Mouse (Mus musculus): ENCODE measurements around the gene Pomt1.

Pomt1 gene

GRCm38 (mm10) chr2:32220969-32221368 is 15.4 kb upstream of the Pomt1 start:
- DNase-seq (ENCODE audit: low read depth in 2 of 2, low spot score in 2 of 2): no peak

DNA sequence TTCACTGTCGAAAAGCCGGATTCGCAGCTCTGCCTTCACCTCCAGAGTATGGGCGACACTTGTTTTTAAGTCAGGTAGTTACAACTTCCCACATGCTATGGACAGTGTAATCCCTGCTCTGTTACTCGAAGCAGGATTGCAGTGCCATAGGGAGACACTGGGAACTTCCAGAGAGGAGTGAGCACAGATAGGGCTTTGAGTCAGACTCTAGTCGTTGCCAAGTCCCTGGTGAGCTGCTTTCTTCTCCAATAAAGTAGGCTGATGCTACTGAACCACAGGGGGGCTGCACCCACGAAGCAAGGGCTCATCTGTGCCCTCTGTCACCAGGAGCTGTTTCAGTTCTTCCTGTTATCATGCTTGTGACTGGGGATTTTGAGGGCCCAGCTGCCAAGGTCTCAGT is 14.8 kb upstream of the Pomt1 start:
- no peak for DNase-seq (ENCODE audit: low read depth in 2 of 2, low spot score in 2 of 2)

DNA sequence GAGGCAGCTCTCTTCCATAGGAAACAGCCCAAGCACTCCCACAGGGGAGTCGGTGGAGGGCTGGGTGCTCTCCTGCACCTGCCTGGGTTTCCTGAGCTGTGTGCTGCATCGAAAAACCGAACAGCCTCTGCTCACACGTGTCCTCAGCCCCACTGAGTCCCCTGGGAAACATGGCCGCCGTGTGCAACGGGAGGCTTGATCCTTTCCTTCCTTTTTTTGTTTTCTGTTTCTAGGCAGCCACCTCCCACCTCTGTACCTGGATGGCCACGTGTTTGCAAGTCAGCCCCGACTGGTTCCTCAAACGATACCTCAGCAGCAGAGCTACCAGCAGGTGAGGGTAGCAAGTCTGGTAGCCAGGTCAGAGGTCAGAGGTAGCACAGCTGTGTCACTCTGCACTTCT is 14.3 kb upstream of the Pomt1 start:
- DNase-seq (ENCODE audit: low read depth in 2 of 2, low spot score in 2 of 2): no peak

- no peak for DNase-seq (ENCODE audit: low read depth in 2 of 2, low spot score in 2 of 2)
Observed at GRCm38 (mm10) chr2:32235433-32235832, 957 bp upstream of the Pomt1 start.

- peak; percentile 25 to 43 for DNase-seq (ENCODE audit: low read depth in 2 of 2, low spot score in 2 of 2)
Observed at GRCm38 (mm10) chr2:32236760-32237487, 534 bp downstream of the Pomt1 start.

DNA sequence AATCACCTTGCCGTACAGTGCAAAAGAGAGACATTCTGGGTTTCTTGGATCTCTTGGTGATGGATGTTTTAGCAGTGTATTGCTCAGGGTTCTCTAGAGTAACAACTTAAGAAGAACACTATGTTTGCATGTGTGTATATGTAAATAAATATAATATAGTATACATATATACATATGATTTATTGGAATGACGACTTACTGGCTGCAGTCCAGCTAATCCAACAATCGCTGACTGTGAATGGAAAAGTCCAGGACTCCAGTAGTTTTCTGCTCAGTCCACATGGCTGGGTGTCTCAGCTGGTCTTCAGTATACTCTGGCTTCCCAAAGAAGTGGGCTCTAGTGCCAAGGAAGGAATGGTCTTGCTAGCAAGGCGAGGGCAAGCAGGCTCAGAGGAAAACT is 1.2 kb downstream of the Pomt1 start:
- no peak for DNase-seq (ENCODE audit: low read depth in 2 of 2, low spot score in 2 of 2)

DNA sequence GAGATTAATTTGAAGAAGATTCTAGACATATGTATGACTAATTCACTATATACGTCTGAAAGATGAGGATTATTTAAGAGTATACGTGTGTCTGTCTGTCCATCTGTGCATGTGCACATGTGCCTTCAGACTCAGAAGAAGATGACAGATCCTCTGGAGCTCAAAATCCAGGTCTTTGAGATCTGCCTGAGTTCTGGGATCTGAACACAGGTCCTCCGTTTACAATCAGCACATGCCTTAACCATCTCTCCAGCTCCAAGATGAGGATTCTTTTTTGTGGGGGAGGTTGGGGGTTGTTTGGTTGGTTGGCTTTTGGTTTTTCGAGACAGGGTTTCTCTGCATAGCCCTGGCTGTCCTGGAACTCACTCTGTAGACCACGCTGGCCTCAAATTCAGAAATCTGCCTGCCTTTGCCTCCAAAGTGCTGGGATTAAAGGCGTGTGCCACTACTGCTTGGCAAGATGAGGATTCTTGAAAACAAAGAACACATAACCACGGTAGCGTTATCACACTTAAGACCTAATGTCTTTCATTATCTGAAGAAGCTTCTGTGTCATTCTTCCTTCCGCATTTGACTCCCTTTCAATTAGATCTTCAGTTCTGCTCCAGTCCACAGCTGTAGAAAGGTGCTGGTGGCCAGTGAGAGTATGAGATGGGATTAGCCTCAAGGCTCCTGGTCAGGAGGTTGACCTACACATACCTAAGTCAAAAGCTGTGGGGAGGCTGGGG is 2.5 kb downstream of the Pomt1 start:
- DNase-seq (ENCODE audit: low read depth in 2 of 2, low spot score in 2 of 2): no peak

- no peak for DNase-seq (ENCODE audit: low read depth in 2 of 2, low spot score in 2 of 2)
Observed at GRCm38 (mm10) chr2:32240591-32240990, 4.2 kb downstream of the Pomt1 start.

GRCm38 (mm10) chr2:32242986-32243385 is 6.6 kb downstream of the Pomt1 start:
- DNase-seq (ENCODE audit: low read depth in 2 of 2, low spot score in 2 of 2): no peak

GRCm38 (mm10) chr2:32246741-32247140 is 10.4 kb downstream of the Pomt1 start:
- no peak for DNase-seq (ENCODE audit: low read depth in 2 of 2, low spot score in 2 of 2)

DNA sequence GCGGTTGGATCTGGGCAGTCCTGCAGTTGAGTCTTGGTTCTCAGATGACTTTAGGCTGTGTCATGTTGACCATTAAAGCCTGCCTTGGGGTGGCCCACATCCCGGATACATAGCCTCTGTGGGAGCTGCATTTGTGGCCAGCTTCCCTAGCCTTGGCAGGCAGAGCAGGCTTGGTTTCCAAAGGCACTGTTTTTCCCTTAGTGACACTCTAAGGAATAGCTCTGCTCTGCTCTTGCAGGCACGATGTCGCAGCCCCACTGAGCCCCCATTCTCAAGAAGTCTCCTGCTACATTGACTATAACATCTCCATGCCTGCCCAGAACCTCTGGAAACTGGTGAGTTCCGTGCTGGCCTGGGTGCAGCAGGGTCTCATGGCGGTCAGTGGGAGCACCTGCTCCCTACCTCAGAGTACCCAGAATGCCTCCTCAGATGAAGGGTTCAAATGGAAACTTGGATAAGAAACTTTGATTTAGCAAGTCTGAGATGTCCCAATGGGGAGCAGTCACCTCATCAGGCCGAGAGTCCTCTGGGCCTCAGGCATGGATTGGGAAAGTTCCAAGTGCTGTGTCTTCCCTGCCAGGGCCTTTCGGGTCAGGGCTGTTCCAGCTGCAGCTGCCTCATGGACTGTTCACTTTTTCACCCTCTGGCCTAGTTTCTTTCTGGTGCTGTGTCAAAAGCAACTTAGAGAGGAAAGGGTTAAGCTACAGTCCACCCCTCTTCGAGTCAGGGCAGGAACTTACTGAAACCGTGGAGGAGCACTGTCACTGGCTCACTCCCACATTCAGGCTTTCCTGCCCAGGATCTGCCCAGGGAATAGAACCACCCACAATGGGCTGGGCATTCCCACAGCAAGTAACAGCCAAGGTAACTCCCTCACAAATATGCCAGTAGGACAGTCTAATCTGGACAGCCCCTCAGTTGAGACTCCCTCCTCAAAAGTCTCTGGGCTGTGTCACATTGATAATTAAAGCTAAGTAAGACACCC is 12.3 kb downstream of the Pomt1 start:
- no peak for DNase-seq (ENCODE audit: low read depth in 2 of 2, low spot score in 2 of 2)

DNA sequence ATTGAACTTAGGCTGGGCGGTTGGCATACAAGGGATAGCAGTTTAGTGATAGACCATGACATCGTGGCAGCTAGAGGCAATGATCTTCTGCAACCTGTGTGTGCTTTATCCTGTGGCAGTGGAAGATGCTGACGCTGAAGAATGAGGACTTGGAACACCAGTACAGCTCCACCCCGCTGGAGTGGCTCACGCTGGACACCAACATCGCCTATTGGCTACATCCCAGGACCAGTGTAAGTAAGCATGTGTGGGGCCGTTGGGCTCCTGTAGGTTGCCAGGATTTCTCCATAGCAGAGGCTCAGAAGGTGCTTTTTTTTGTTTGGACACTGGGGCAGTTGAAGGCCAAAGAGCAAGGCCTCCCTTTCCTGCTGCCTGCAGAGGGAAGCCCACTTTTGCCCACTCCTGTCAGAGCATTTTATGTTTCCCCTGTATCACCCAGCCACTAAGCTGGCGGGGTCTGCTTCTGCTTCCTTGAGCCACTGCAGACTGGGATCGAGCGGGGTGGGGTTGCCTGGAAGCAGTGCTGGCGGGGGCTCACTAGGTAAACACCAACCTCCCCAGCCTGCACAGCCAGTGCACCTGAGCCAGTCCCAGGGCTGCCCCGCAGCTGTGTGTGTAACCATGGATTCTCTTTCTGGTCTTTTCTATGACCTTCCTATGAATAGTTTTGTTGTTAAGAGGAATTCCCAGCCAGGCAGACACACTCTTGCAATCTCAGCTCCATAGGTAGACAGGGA is 15.6 kb downstream of the Pomt1 start:
- DNase-seq (ENCODE audit: low read depth in 2 of 2, low spot score in 2 of 2): no peak

DNA sequence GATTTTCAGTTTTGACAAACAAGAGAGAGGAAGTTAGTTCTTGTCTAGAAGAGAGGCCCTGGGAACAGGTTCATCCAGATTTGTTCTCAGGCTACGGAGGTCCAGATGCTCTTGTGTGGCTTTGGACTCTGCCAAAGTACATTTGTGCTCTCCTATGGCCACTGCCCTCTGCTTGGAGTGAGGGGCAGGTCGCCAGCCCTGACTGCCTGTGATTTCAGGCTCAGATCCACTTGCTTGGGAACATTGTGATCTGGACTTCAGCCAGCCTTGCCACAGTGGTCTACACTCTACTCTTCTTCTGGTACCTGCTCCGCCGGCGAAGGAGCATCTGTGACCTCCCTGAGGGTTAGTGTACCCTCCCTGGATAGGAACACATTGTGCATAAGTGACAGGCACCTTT is 16.3 kb downstream of the Pomt1 start:
- no peak for DNase-seq (ENCODE audit: low read depth in 2 of 2, low spot score in 2 of 2)

DNA sequence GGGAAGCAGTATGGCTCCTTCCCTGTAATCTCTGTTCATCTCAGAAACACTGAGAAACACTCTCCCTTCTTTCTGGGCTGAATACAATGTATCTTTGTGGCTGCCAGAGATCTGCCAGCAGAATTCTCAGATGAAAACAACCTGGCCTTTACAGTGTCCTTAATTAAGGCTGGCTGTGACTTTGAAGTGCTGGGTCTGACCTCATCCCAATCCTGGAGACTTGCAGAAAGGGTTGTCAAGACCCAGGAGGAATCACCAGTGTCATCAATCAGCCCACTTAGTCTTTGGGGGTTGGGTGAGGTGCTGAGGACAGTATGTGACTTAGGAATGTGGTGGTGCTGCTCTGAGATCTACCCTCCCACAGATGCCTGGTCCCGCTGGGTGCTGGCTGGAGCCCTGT is 17.0 kb downstream of the Pomt1 start:
- no peak for DNase-seq (ENCODE audit: low read depth in 2 of 2, low spot score in 2 of 2)

GRCm38 (mm10) chr2:32254563-32254962 is 18.2 kb downstream of the Pomt1 start:
- DNase-seq (ENCODE audit: low read depth in 2 of 2, low spot score in 2 of 2): no peak

- no peak for DNase-seq (ENCODE audit: low read depth in 2 of 2, low spot score in 2 of 2)
Observed at GRCm38 (mm10) chr2:32256273-32256672, 19.9 kb downstream of the Pomt1 start.

DNA sequence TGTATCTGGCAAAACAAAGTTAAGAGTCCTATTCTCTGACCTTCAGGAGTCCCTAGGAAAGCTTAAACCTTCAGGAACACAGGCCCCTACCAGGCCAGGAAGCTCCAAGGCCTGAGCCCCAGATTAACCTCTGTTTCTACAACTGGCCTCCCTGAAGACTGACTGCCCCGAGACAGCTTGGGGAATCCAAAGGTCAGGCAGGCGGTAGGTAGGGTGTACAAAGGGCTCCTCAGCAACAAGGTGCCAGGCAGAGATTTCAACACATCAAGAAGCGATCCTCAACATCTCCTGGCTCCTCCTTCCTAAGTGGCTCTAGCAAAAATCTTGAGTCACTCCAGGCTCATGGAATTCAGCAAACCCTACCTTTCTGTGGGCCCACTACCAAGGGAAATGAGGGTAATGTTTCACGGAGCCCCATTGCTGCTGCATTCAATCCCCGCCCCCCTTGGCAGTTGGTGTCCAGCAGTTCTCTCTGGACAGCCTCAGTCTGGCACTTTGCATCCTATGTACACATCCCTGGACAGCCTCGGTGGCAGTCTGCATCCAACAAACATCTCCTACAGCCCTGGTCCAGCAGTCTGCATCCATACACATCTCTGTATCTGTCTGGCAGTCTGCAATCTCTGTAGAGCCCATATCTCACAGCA is 22.6 kb downstream of the Pomt1 start:
- DNase-seq (ENCODE audit: low read depth in 2 of 2, low spot score in 2 of 2): no peak

- DNase-seq (ENCODE audit: low read depth in 2 of 2, low spot score in 2 of 2): peak; percentile 76 to 80
Observed at GRCm38 (mm10) chr2:32259657-32260417, 23.4 kb downstream of the Pomt1 start, which contains the start of gene Uck1. Gene Uck1, minus strand, starts transcription at chr2:32260159.

GRCm38 (mm10) chr2:32260635-32261034 is 24.2 kb downstream of the Pomt1 start:
- peak; percentile 57 to 77 for DNase-seq (ENCODE audit: low read depth in 2 of 2, low spot score in 2 of 2)

DNA sequence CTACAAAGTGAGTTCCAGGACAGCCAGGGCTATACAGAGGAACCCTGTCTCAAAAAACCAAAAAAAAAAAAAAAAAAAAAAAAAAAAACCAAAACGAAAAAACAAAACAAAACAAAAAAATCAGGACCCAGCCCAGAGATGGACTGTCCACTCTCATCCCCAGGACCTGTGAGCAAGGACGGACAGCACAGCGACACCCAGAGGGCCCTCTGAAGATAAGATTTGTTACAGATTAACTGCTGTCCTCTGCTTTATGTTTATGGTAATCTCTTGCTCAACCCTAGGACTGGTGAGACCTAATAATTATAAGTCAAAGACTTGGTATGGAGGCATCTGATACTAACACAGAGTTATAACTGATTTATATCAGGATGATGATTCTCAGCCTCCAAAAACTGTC is 39.4 kb downstream of the Pomt1 start:
- no peak for DNase-seq (ENCODE audit: low read depth in 2 of 2, low spot score in 2 of 2)

Measured in CD8-positive naive resting alpha-beta T cell, adult 2 months (primary cell).